Mouse (Mus musculus): ENCODE results near the gene Tbrg4.

GRCm38 (mm10) chr11:6666634-6667033, 40.8 kb upstream of the Tbrg4 start:
- no peak for TF ChIP-seq POLR2A (IDR thresholded peaks at IDR 0.05; ENCODE audit: borderline replicate concordance, insufficient read depth, low read length)
- TF ChIP-seq CTCF (IDR thresholded peaks at IDR 0.05; ENCODE audit: borderline replicate concordance, insufficient read depth, low read depth, low read length): no peak

Measured in cerebellum, adult 2 months (tissue).